Mouse (Mus musculus) ovary, adult 2 months (tissue): ENCODE measurements around the gene Cldn8. TPM values are rescaled to one million over a fixed set of nuclear protein-coding genes. Genes with fewer than 3 reads are reported as not detected.

Source experiments
- polyA plus RNA-seq: library from polyadenylated mRNA; depleted of rRNA; stranded (reverse); fragments of >200 nt; gene quantifications from 2 replicates; pipeline ENCODE4 v1.2.3, GENCODE M21; 2012; rRNA removed

Cldn8 gene
- polyA plus RNA-seq = 1.3 and 2.1 TPM in 2 replicates

GRCm38 (mm10) chr16:88563045-88563913 lies at the start of gene Cldn8:
TSS of gene Cldn8 (minus strand) at chr16:88563183.

DNA sequence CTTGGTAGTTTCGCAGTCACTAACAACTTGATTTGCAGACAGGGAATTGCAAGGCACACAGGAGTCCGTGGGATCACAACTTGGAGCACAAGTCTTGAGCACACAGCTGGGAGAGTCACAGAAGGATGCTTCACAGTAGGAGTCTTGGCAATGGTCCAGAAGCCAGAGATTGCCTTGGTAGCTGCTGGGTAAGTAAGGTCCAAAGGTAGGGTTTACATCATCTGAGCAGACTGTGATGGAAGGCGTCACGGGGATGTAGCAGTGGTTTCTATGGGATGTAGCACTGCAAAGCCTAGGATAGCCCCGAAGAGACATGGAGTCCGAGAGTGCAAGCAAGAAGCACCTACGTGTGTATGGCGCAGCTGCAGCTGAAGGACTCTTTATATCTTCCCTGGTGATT lies 48.9 kb upstream of the Cldn8 start, which contains the start of gene Krtap24-1:
TSS of gene Krtap24-1 (minus strand) at position 358 of the 400 bp plus-strand sequence.

Other genes with a start within 250 kb of the Cldn8 start
- not detected in 2 replicates for gene Cldn17, start 56.2 kb downstream of the Cldn8 start, polyA plus RNA-seq
- not detected in 2 replicates for gene Krtap24-1, start 49.1 kb upstream of the Cldn8 start, polyA plus RNA-seq
- not detected in 2 replicates for gene 2310079G19Rik, start 64.5 kb upstream of the Cldn8 start, polyA plus RNA-seq
- not detected in 2 replicates for gene Krtap26-1, start 84.6 kb upstream of the Cldn8 start, polyA plus RNA-seq
- not detected in 2 replicates for gene Krtap27-1, start 108.5 kb upstream of the Cldn8 start, polyA plus RNA-seq
- gene 2310061N02Rik, start 144.8 kb upstream of the Cldn8 start, polyA plus RNA-seq = not detected in 2 replicates
- not detected in 2 replicates for gene Krtap13-1, start 165.7 kb upstream of the Cldn8 start, polyA plus RNA-seq
- not detected in 2 replicates for gene Krtap13, start 188.5 kb upstream of the Cldn8 start, polyA plus RNA-seq
- gene 2310034C09Rik, start 195.7 kb upstream of the Cldn8 start, polyA plus RNA-seq = not detected in 2 replicates
- gene 2310057N15Rik, start 211.0 kb upstream of the Cldn8 start, polyA plus RNA-seq = not detected in 2 replicates
- gene Gm5965, start 214.7 kb upstream of the Cldn8 start, polyA plus RNA-seq = not detected in 2 replicates
- gene Gm20741, start 249.0 kb upstream of the Cldn8 start, polyA plus RNA-seq = not detected in 2 replicates